Mouse (Mus musculus): Measurements from ENCODE around the gene Jam3. TPM values are rescaled to one million over a fixed set of nuclear protein-coding genes. Genes with fewer than 3 reads are reported as not detected.

Gene Jam3
- 37.1 and 44.0 TPM in 2 replicates for total RNA-seq (2014; rRNA removed)
- polyA plus RNA-seq (2015; fragmentation: Nextera tagmentation; extraction: Ambion mirVana): 20.6 and 27.7 TPM in 2 replicates

GRCm38 (mm10) chr9:27154763-27155530, at the start of gene Jam3:
Gene Jam3, minus strand, starts transcription at chr9:27155421.
- H3K9me3 ChIP-seq (ENCODE audit: low read length): no peaks in the 10 kb centered on the region
- no peaks in the 10 kb centered on the region for H3K27me3 ChIP-seq (ENCODE audit: insufficient read depth, low read length)
- peak within 1 kb of the TSS; percentile 80 for H3K4me3 ChIP-seq (ENCODE audit: low read depth, low read length)
- peak within 1 kb of the TSS; percentile 74 for H3K4me2 ChIP-seq (ENCODE audit: low read depth)
- peak within 1 kb of the TSS; percentile 69 for H3K9ac ChIP-seq
- peak; percentile 30 for TF ChIP-seq CTCF (IDR thresholded peaks at IDR 0.05; ENCODE audit: low read depth)
- H3K27ac ChIP-seq (ENCODE audit: low read depth, low read length): peak within 1 kb of the TSS; percentile 87
- H3K4me1 ChIP-seq (ENCODE audit: insufficient read depth): peaks cover 15% of the 10 kb centered on the region
- peak; percentile 97 for ATAC-seq
- 1% methylated on average over 58 of the region's 58 CpGs for WGBS
- peak; percentile 97 for DNase-seq
- no peaks in the 10 kb centered on the region; the same call in 1 of the 2 replicates for H3K36me3 ChIP-seq (ENCODE audit: insufficient read depth)

GRCm38 (mm10) chr9:27204201-27204600, 49.0 kb upstream of the Jam3 start:
- H3K4me2 ChIP-seq (ENCODE audit: low read depth): no peak overlapping the region
- ATAC-seq (no peak), DNase-seq (no peak)
- peak overlapping the region; percentile 66 for H3K27ac ChIP-seq (ENCODE audit: low read depth, low read length)
- no peaks in the 10 kb centered on the region; the same call in 1 of the 2 replicates for H3K27me3 ChIP-seq (ENCODE audit: insufficient read depth, low read length)
- TF ChIP-seq CTCF (IDR thresholded peaks at IDR 0.05; ENCODE audit: low read depth): no peak
- no peaks in the 10 kb centered on the region for H3K36me3 ChIP-seq (ENCODE audit: insufficient read depth)
- WGBS: 55% methylated on average over 6 of the region's 6 CpGs
- H3K4me3 ChIP-seq (ENCODE audit: low read depth, low read length): no peak overlapping the region
- H3K4me1 ChIP-seq (ENCODE audit: insufficient read depth): peaks cover 12% of the 10 kb centered on the region; the same call in 1 of the 2 replicates
- no peaks in the 10 kb centered on the region for H3K9me3 ChIP-seq (ENCODE audit: low read length)
- no peak overlapping the region for H3K9ac ChIP-seq

DNA sequence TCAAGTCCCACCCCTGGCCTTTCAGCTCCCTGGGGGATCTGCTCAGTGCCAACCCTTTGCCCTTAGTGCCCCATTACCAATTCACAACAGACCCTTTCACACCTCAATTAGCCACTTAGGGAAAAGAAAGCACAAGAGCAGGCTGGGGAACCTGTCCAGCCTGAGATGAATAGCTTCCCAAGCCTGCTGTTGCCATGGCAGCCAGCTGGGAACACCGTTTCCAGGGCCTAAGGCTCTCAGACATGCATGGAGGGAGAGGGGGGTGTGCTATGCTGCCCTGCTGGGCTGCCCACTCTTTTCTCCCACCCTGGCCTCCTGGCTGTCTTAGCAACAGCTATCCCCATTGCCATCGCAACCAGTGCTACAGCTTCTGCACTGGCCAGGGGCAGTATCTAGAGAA, 47.9 kb upstream of the Jam3 start:
- no peak for TF ChIP-seq CTCF (IDR thresholded peaks at IDR 0.05; ENCODE audit: low read depth)
- ATAC-seq: peak; percentile 98
- peaks cover 12% of the 10 kb centered on the region; the same call in 1 of the 2 replicates for H3K4me1 ChIP-seq (ENCODE audit: insufficient read depth)
- H3K9ac ChIP-seq: no peak overlapping the region
- no peak overlapping the region for H3K4me3 ChIP-seq (ENCODE audit: low read depth, low read length)
- peak overlapping the region; percentile 66 for H3K27ac ChIP-seq (ENCODE audit: low read depth, low read length)
- no peak overlapping the region for H3K4me2 ChIP-seq (ENCODE audit: low read depth)
- no peaks in the 10 kb centered on the region; the same call in 1 of the 2 replicates for H3K27me3 ChIP-seq (ENCODE audit: insufficient read depth, low read length)
- peak; percentile 87 for DNase-seq
- 10% methylated on average over 2 of the region's 2 CpGs for WGBS
- no peaks in the 10 kb centered on the region for H3K36me3 ChIP-seq (ENCODE audit: insufficient read depth)
- no peaks in the 10 kb centered on the region for H3K9me3 ChIP-seq (ENCODE audit: low read length)

DNA sequence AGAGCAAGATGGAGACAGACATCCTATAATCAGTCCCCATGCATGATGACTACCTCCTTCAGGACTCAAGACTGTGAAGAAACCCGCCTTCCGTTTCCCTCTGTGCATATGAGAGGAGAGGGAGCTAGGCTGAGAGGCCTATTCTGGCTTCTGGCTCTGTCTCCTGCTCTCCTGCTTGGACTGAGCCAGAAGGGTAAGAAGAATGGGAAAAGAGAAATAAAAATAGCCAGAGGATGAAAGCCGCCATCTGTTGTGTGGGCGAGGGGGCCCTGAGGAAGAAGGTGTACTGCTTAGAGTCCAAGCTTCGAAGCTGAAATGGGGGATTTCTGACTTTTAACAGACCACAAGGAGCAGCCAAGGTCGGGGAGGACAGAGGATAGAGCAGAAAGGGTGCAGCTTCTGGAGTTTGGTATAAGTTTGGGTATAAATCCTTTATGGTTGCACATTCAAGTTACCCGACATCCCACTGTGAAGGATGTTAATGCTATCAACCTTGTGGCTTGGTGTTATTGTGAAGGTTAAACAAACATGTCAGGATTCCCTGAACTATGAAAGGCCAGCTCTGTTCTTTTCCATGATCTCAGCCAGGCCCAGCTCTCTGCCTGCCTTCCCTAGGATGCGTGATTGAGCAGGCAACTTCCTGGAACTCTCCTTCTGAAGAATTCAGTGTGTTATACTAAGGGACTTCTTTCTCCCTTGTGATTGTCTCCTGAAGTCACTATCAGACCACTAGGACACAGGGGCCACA, 46.4 kb upstream of the Jam3 start:
- no peak for DNase-seq
- no peaks in the 10 kb centered on the region for H3K9me3 ChIP-seq (ENCODE audit: low read length)
- H3K27me3 ChIP-seq (ENCODE audit: insufficient read depth, low read length): no peaks in the 10 kb centered on the region; the same call in 1 of the 2 replicates
- no peak overlapping the region for H3K4me3 ChIP-seq (ENCODE audit: low read depth, low read length)
- H3K9ac ChIP-seq: no peak overlapping the region
- no peak overlapping the region for H3K4me2 ChIP-seq (ENCODE audit: low read depth)
- no peak overlapping the region for H3K27ac ChIP-seq (ENCODE audit: low read depth, low read length)
- ATAC-seq: no peak
- H3K36me3 ChIP-seq (ENCODE audit: insufficient read depth): no peaks in the 10 kb centered on the region
- 84% methylated on average over 8 of the region's 8 CpGs for WGBS
- no peak for TF ChIP-seq CTCF (IDR thresholded peaks at IDR 0.05; ENCODE audit: low read depth)
- H3K4me1 ChIP-seq (ENCODE audit: insufficient read depth): peaks cover 12% of the 10 kb centered on the region; the same call in 1 of the 2 replicates

DNA sequence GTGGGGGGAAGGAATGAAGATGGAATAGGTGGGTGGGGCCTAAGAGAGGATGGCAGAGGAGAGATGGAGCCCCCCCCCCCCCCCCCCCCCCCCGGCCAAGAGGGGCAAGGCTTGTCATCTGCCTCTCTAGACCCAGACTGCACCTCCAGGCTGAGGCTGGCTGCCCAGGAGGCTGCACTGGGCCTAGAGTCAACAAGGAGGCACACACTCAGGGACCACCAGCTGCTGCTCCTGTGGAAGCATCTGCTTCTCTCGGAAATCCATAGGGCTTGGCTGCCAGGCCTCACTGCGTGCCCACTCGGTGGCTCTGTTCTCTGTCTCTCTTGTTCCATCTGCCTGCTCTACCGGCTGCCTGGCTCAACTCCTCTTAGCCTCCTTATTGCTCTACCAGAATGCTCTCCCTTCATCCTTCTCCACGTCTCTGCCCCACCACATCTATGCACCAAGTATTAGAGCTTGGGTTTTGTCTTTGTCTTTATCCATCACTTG, 38.4 kb upstream of the Jam3 start:
- ATAC-seq (peak; percentile 14; the same call in 1 of the 2 replicates), DNase-seq (peak; percentile 64)
- H3K9me3 ChIP-seq (ENCODE audit: low read length): no peaks in the 10 kb centered on the region
- H3K4me2 ChIP-seq (ENCODE audit: low read depth): no peak overlapping the region
- H3K9ac ChIP-seq: no peak overlapping the region
- H3K4me1 ChIP-seq (ENCODE audit: insufficient read depth): peaks cover 22% of the 10 kb centered on the region
- H3K27ac ChIP-seq (ENCODE audit: low read depth, low read length): no peak overlapping the region
- no peaks in the 10 kb centered on the region for H3K27me3 ChIP-seq (ENCODE audit: insufficient read depth, low read length)
- no peak overlapping the region for H3K4me3 ChIP-seq (ENCODE audit: low read depth, low read length)
- no peak for TF ChIP-seq CTCF (IDR thresholded peaks at IDR 0.05; ENCODE audit: low read depth)
- 35% methylated on average over 5 of the region's 6 CpGs for WGBS
- no peaks in the 10 kb centered on the region for H3K36me3 ChIP-seq (ENCODE audit: insufficient read depth)

- H3K9me3 ChIP-seq (ENCODE audit: low read length): no peaks in the 10 kb centered on the region
- WGBS: 60% methylated on average over 10 of the region's 10 CpGs
- no peak for TF ChIP-seq CTCF (IDR thresholded peaks at IDR 0.05; ENCODE audit: low read depth)
- no peaks in the 10 kb centered on the region for H3K27me3 ChIP-seq (ENCODE audit: insufficient read depth, low read length)
- H3K4me1 ChIP-seq (ENCODE audit: insufficient read depth): peaks cover 22% of the 10 kb centered on the region
- H3K4me3 ChIP-seq (ENCODE audit: low read depth, low read length): no peak overlapping the region
- H3K27ac ChIP-seq (ENCODE audit: low read depth, low read length): peak overlapping the region; percentile 71; the same call in 1 of the 2 replicates
- no peak for ATAC-seq
- 0 out of 2 replicates have a peak overlapping the region, but pooled peaks have one; percentile 40 for H3K9ac ChIP-seq
- no peaks in the 10 kb centered on the region for H3K36me3 ChIP-seq (ENCODE audit: insufficient read depth)
- H3K4me2 ChIP-seq (ENCODE audit: low read depth): peak overlapping the region; percentile 60
- no peak for DNase-seq
Observed at GRCm38 (mm10) chr9:27192761-27193591, 37.8 kb upstream of the Jam3 start.
